Mouse (Mus musculus) adrenal gland, postnatal 36 days (tissue): ENCODE data around the gene Timm9. TPM values are rescaled to one million over a fixed set of nuclear protein-coding genes. Genes with fewer than 3 reads are reported as not detected.
"Not testable (repeated sequence)": the region's sequence is repeated elsewhere in the genome, so short reads cannot be mapped to it uniquely, and the experiment has no call there.

Experiments
- DNase-seq, 2 experiments: peaks; one replicate each; pipeline ENCODE4 v3.0.0; 2021; ENCODE audit warnings: mixed read lengths in 1 of 2
- total RNA-seq, 2 experiments: library from RNA; stranded (reverse); gene quantifications; 2 replicates each; pipeline ENCODE4 v1.2.3; 2021

Gene Timm9
- total RNA-seq, 2 experiments from 2014 or later: 50.3 to 56.3 TPM

- DNase-seq: peak; percentile 45 to 56
Measured at GRCm38 (mm10) chr12:71107216-71107771, 29.2 kb downstream of the Timm9 start.

- DNase-seq: not testable (repeated sequence)
Measured at GRCm38 (mm10) chr12:71104275-71104674, 32.2 kb downstream of the Timm9 start.

GRCm38 (mm10) chr12:71086331-71086730 lies 50.2 kb downstream of the Timm9 start:
- no peak for DNase-seq

Other genes starting within 250 kb of the Timm9 start
- gene Actr10, start 198.8 kb downstream of the Timm9 start, total RNA-seq: 100 to 1,000 TPM; 205 to 206 TPM
- gene Psma3, start 162.1 kb downstream of the Timm9 start, total RNA-seq: 100 to 1,000 TPM; 366 to 395 TPM
- 10 to 100 TPM; 21.2 to 22.3 TPM for gene Arid4a, start 120.7 kb downstream of the Timm9 start, total RNA-seq
- 10 to 100 TPM in 1 of 2 experiments, 1 to 10 TPM in 1; 3.7 to 12.3 TPM for gene Tomm20l, start 25.3 kb downstream of the Timm9 start, total RNA-seq
- 1 to 10 TPM; 9.1 to 9.3 TPM for gene 2700049A03Rik, start 164 bp upstream of the Timm9 start, total RNA-seq
- 10 to 100 TPM; 20.2 to 24.3 TPM for gene Dact1, start 173.2 kb upstream of the Timm9 start, total RNA-seq